8 mouse cellular contexts compared by ENCODE assay signal in the genomic region with DNA sequence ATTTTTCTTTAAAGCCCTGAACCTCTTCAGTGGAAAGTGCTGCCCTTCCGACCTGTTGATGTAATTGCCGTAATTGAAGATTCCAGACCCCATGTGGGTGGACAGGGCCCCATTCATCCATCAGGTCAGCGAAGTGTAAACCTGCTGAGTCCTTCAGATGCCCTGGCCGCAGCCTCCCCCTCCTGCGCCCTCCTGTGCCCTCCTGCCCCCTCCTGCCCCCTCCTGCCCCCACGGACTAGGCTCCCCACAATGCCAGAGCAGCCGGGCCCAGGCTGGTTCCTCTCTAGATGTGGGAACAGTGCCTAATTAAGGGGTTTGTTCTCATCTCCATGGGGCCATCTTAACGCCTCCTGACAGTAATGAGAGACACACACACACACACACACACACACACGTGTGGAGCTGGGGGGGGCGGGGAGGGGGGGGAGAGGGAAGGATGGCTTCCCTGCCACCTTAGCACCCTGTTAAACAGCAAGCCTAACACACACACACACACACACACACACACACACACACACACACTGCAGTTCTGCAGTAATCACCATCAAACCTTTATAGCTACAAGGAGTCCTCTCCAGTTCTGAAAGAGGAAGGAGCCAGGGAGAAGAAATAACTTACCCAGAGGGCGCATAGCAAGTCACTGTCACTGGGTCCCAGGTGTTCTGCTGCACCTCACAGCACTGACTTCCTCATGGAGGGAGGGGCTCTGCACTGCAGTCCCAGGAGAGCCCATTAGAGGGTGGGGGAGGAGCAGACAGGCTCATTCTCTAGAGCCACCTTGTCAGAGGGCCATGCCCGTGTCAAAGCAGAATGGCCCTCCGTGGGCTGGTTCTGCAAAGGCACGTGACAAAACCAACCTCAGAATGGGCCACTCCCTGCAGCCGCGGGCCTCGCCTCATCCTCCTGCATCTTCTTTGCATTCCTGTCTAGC. TPM values are rescaled to one million over a fixed set of nuclear protein-coding genes. Genes with fewer than 3 reads are reported as not detected.
DNase-seq lines count a peak whose midpoint lies in the region; ATAC-seq and TF ChIP-seq lines count a peak whose summit lies in the region.

No protein-coding gene starts in this region.

- TF ChIP-seq RAD21 in MEL (IDR thresholded peaks at IDR 0.05; ENCODE audit: low read depth, low read length): no peak

- H3K4me3 ChIP-seq in MEL (ENCODE audit: control insufficient read depth in 1 of 2, insufficient read depth in 1 of 2, low read depth in 2 of 2, low read length in 2 of 2) (no peak overlapping the region), myocyte (no peak overlapping the region)
- no peak overlapping the region for H3K4me3 ChIP-seq in hindbrain, embryonic 15.5 days

- no peaks in the 10 kb centered on the region for H3K79me2 ChIP-seq in MEL (ENCODE audit: control insufficient read depth, insufficient read depth, low read length, poor library complexity)
- no peaks in the 10 kb centered on the region for H3K79me2 ChIP-seq in myocyte (ENCODE audit: control insufficient read depth, insufficient read depth)

- peaks cover 0 to 13% of the 10 kb centered on the region in 2 experiments; a peak in 2 of 4 replicates for H3K4me1 ChIP-seq in MEL (ENCODE audit: control insufficient read depth in 1 of 2, insufficient read depth in 2 of 2, low read length in 2 of 2)
- H3K4me1 ChIP-seq in hindbrain, embryonic 15.5 days (replicated peaks): peaks cover 13% of the 10 kb centered on the region

- 14% methylated on average over 15 of the region's 17 CpGs for WGBS in hindbrain, embryonic 15.5 days

- 0 out of 2 replicates have a peak overlapping the region, but pooled peaks have one; percentile 23 for H3K4me2 ChIP-seq in hindbrain, embryonic 15.5 days
- H3K4me2 ChIP-seq in myocyte (ENCODE audit: low read depth): peak overlapping the region; percentile 37

- H3K9me3 ChIP-seq in MEL (replicated peaks; ENCODE audit: insufficient read depth, low read length): no peaks in the 10 kb centered on the region
- H3K9me3 ChIP-seq in hindbrain, embryonic 15.5 days: no peaks in the 10 kb centered on the region

- no peak for TF ChIP-seq POLR2A in MEL (IDR thresholded peaks at IDR 0.05; ENCODE audit: control insufficient read depth in 1 of 2, insufficient read depth in 1 of 2, low read depth in 1 of 2, low read length in 2 of 2, poor library complexity in 1 of 2)
- no peak for TF ChIP-seq POLR2A in myocyte (IDR thresholded peaks at IDR 0.05; ENCODE audit: insufficient read length, low read depth)

- no peak for ATAC-seq in CD4-positive, CD25-positive, alpha-beta regulatory T cell, adult 4 months
- peak; percentile 38; the same call in 1 of the 2 replicates for ATAC-seq in hindbrain, embryonic 15.5 days (ENCODE audit: low FRiP score, low read depth)
- ATAC-seq in activated CD4-positive, CD25-positive, alpha-beta regulatory T cell, adult 4 months: no peak

- H3K27me3 ChIP-seq in MEL (ENCODE audit: control insufficient read depth in 1 of 2, insufficient read depth in 2 of 2, low read length in 2 of 2) (peaks cover 0 to 5% of the 10 kb centered on the region in 2 experiments; a peak in 3 of 4 replicates), myocyte (ENCODE audit: control insufficient read depth, insufficient read depth, insufficient read length) (no peaks in the 10 kb centered on the region)
- peaks cover 37% of the 10 kb centered on the region for H3K27me3 ChIP-seq in hindbrain, embryonic 15.5 days

- no peak overlapping the region for H3ac ChIP-seq in myocyte (ENCODE audit: control insufficient read depth, insufficient read length)

- peak; percentile 58 for DNase-seq in CD4-positive, CD25-positive, alpha-beta regulatory T cell, adult 2 months (ENCODE audit: low read depth, low spot score)
- peak; percentile 24 for DNase-seq in MEL (ENCODE audit: low read depth, low spot score)
- DNase-seq in thymus, postnatal 36 days: peak; percentile 47 to 65
- no peak for DNase-seq in adrenal gland, adult 8-10 months

- no peak overlapping the region for H3K27ac ChIP-seq in MEL (ENCODE audit: control insufficient read depth, low read depth, low read length)
- H3K27ac ChIP-seq in hindbrain, embryonic 15.5 days (replicated peaks): no peak overlapping the region

- TF ChIP-seq CTCF in MEL (IDR thresholded peaks at IDR 0.05 in 2 of 3, conservative IDR thresholded peaks at IDR 0.05 in 1 of 3; ENCODE audit: control insufficient read depth in 1 of 3, insufficient read depth in 1 of 3, low read depth in 2 of 3, low read length in 3 of 3, poor library complexity in 1 of 3, severe bottlenecking in 1 of 3): no peak

- H3K36me3 ChIP-seq in MEL (ENCODE audit: control insufficient read depth in 1 of 2, insufficient read depth in 2 of 2, low read length in 2 of 2): peaks cover 0 to 4% of the 10 kb centered on the region in 2 experiments; a peak in 1 of 4 replicates
- H3K36me3 ChIP-seq in hindbrain, embryonic 15.5 days: no peaks in the 10 kb centered on the region
- no peaks in the 10 kb centered on the region for H3K36me3 ChIP-seq in myocyte (ENCODE audit: control insufficient read depth, insufficient read depth)

- no peak overlapping the region for H3K9ac ChIP-seq in MEL (ENCODE audit: control insufficient read depth, low read depth, low read length, poor library complexity, severe bottlenecking)
- no peak overlapping the region for H3K9ac ChIP-seq in hindbrain, embryonic 15.5 days

- TF ChIP-seq EP300 in MEL (IDR thresholded peaks at IDR 0.05; ENCODE audit: low read depth in 1 of 2, low read length in 2 of 2): no peak

TF ChIP-seq in MEL, 35 proteins besides CTCF, POLR2A, EP300 and RAD21:
- TF ChIP-seq MXI1 (IDR thresholded peaks at IDR 0.05; ENCODE audit: low read depth, low read length): no peak
- no peak for TF ChIP-seq UBTF (IDR thresholded peaks at IDR 0.05; ENCODE audit: borderline replicate concordance, insufficient read depth, low read depth, low read length)
- no peak for TF ChIP-seq ZC3H11A (IDR thresholded peaks at IDR 0.05; ENCODE audit: low read depth, low read length)
- TF ChIP-seq MAZ (IDR thresholded peaks at IDR 0.05; ENCODE audit: low read depth, low read length): no peak
- no peak for TF ChIP-seq USF2 (IDR thresholded peaks at IDR 0.05; ENCODE audit: borderline replicate concordance in 1 of 2, insufficient read depth in 1 of 2, low read depth in 1 of 2, low read length in 2 of 2)
- TF ChIP-seq E2F4 (IDR thresholded peaks at IDR 0.05; ENCODE audit: borderline replicate concordance, low read depth, low read length): no peak
- no peak for TF ChIP-seq USF1 (IDR thresholded peaks at IDR 0.05; ENCODE audit: low read depth, low read length)
- TF ChIP-seq JUND (IDR thresholded peaks at IDR 0.05; ENCODE audit: low read depth, low read length): no peak
- no peak for TF ChIP-seq NELFE (IDR thresholded peaks at IDR 0.05; ENCODE audit: low read depth, low read length)
- TF ChIP-seq KAT2A (conservative IDR thresholded peaks at IDR 0.05; ENCODE audit: low read depth, low read length): no peak
- no peak for TF ChIP-seq ELF1 (IDR thresholded peaks at IDR 0.05; ENCODE audit: low read depth, low read length)
TF ChIP-seq in MEL: peak in this region for 0.

TF ChIP-seq in myocyte, 11 proteins besides CTCF, POLR2A, EP300 and RAD21:
- TF ChIP-seq POLR2AphosphoS2 (IDR thresholded peaks at IDR 0.05; ENCODE audit: insufficient read length, low read depth): no peak
- peak; percentile 43 for TF ChIP-seq USF1 (IDR thresholded peaks at IDR 0.05; ENCODE audit: low read depth)
- peak in 1 of 3 experiments; percentile 23 for TF ChIP-seq MYOG (IDR thresholded peaks at IDR 0.05; ENCODE audit: control insufficient read depth in 1 of 3, insufficient read depth in 1 of 3, insufficient read length in 2 of 3, low read depth in 2 of 3)

RNA-seq across cellular contexts. Expression of gene Hes1, which starts 25.3 kb away (rescaled TPM):
- polyA plus RNA-seq in CD4-positive, CD25-positive, alpha-beta regulatory T cell, adult 4 months (2017; shearing (Covaris generic)): under 1 TPM in 1 of 2 experiments, not detected in 1; 0.22 TPM
- total RNA-seq in MEL (2012; rRNA removed): 3.0 and 3.9 TPM in 2 replicates
- polyA plus RNA-seq in MEL (2012; ENCODE audit: insufficient read depth in 1 of 2, insufficient read length in 2 of 2, low read depth in 1 of 2, low replicate concordance in 2 of 2, missing spikeins in 1 of 2): 1 to 10 TPM in 1 of 2 experiments, not detected in 1; 2.3 TPM
- 14.5 and 17.0 TPM in 2 replicates for polyA plus RNA-seq in hindbrain, embryonic 15.5 days (2015; fragmentation: Nextera tagmentation; extraction: Ambion mirVana)
- 35.8 TPM for polyA plus RNA-seq in myocyte (2012; fragmentation: generic; extraction: Trizol)
- 10 to 100 TPM; 25.2 to 38.7 (median 32.2) TPM for total RNA-seq in adrenal gland, adult 8-10 months (2022)
- not detected for polyA plus RNA-seq in activated CD4-positive, CD25-positive, alpha-beta regulatory T cell, adult 4 months (2017; shearing (Covaris generic))
